Mouse (Mus musculus): ENCODE measurements around the gene Cript. TPM values are rescaled to one million over a fixed set of nuclear protein-coding genes. Genes with fewer than 3 reads are reported as not detected.
A peak's percentile ranks its signal among the peaks of the same experiment; 100 is the strongest.
"Not testable (repeated sequence)": the region's sequence is repeated elsewhere in the genome, so short reads cannot be mapped to it uniquely, and the experiment has no call there.

Gene Cript
- polyA plus RNA-seq, 1 experiment from 2014 or later: 258 TPM

- ATAC-seq (ENCODE audit: low read depth): no peak
- Histone ChIP-seq H3K27me3 (no peaks in the 10 kb centered on the region), H3K9me3 (no peaks in the 10 kb centered on the region), H3K9ac (no peak overlapping the region), H3K4me1 (replicated peaks) (peaks cover 14% of the 10 kb centered on the region; the same call in 1 of the 2 replicates), H3K27ac (replicated peaks) (no peak overlapping the region), H3K36me3 (no peaks in the 10 kb centered on the region), H3K4me2 (no peak overlapping the region), H3K4me3 (no peak overlapping the region)
- 100% methylated on average over 1 of the region's 1 CpGs for WGBS
Observed at GRCm38 (mm10) chr17:87052432-87052831, 27.1 kb downstream of the Cript start.

- 80% methylated on average over 5 of the region's 5 CpGs for WGBS
- H3K4me3 ChIP-seq: no peak overlapping the region
- peaks cover 14% of the 10 kb centered on the region; the same call in 1 of the 2 replicates for H3K4me1 ChIP-seq (replicated peaks)
- ATAC-seq (ENCODE audit: low read depth): no peak
- H3K27ac ChIP-seq (replicated peaks): no peak overlapping the region
- no peaks in the 10 kb centered on the region for H3K36me3 ChIP-seq
- H3K27me3 ChIP-seq: no peaks in the 10 kb centered on the region
- H3K9ac ChIP-seq: no peak overlapping the region
- H3K4me2 ChIP-seq: no peak overlapping the region
- H3K9me3 ChIP-seq: no peaks in the 10 kb centered on the region
Observed at GRCm38 (mm10) chr17:87053921-87054320, 28.6 kb downstream of the Cript start.

- no peak overlapping the region; the same call in 1 of the 2 replicates for H3K27ac ChIP-seq (replicated peaks)
- no peak overlapping the region for H3K4me2 ChIP-seq
- H3K4me1 ChIP-seq (replicated peaks): peaks cover 14% of the 10 kb centered on the region; the same call in 1 of the 2 replicates
- ATAC-seq (ENCODE audit: low read depth): peak; percentile 71
- no peaks in the 10 kb centered on the region for H3K36me3 ChIP-seq
- no peak overlapping the region for H3K4me3 ChIP-seq
- no peak overlapping the region for H3K9ac ChIP-seq
- no peaks in the 10 kb centered on the region for H3K27me3 ChIP-seq
- WGBS: 44% methylated on average over 5 of the region's 5 CpGs
- no peaks in the 10 kb centered on the region for H3K9me3 ChIP-seq
Observed at GRCm38 (mm10) chr17:87055051-87055459, 29.7 kb downstream of the Cript start.

GRCm38 (mm10) chr17:87055663-87056062, 30.3 kb downstream of the Cript start:
- Histone ChIP-seq H3K4me2 (no peak overlapping the region), H3K9ac (no peak overlapping the region), H3K27ac (replicated peaks) (no peak overlapping the region), H3K36me3 (no peaks in the 10 kb centered on the region), H3K9me3 (no peaks in the 10 kb centered on the region), H3K4me1 (replicated peaks) (peaks cover 11% of the 10 kb centered on the region; the same call in 1 of the 2 replicates), H3K4me3 (no peak overlapping the region), H3K27me3 (no peaks in the 10 kb centered on the region)
- WGBS: 73% methylated on average over 1 of the region's 1 CpGs
- no peak for ATAC-seq (ENCODE audit: low read depth)

GRCm38 (mm10) chr17:87056761-87057160, 31.4 kb downstream of the Cript start:
- H3K4me2 ChIP-seq: no peak overlapping the region
- H3K27me3 ChIP-seq: no peaks in the 10 kb centered on the region
- H3K4me1 ChIP-seq (replicated peaks): peaks cover 11% of the 10 kb centered on the region; the same call in 1 of the 2 replicates
- no peaks in the 10 kb centered on the region for H3K9me3 ChIP-seq
- no peak overlapping the region for H3K4me3 ChIP-seq
- no peaks in the 10 kb centered on the region for H3K36me3 ChIP-seq
- H3K9ac ChIP-seq: no peak overlapping the region
- no peak overlapping the region for H3K27ac ChIP-seq (replicated peaks)
- ATAC-seq (ENCODE audit: low read depth): no peak
- WGBS: 91% methylated on average over 7 of the region's 7 CpGs

GRCm38 (mm10) chr17:87057486-87058266, 32.3 kb downstream of the Cript start:
- 82% methylated on average over 8 of the region's 8 CpGs for WGBS
- H3K27ac ChIP-seq (replicated peaks): no peak overlapping the region
- no peak for ATAC-seq (ENCODE audit: low read depth)

GRCm38 (mm10) chr17:87062639-87063038, 37.3 kb downstream of the Cript start:
- Histone ChIP-seq H3K36me3 (no peaks in the 10 kb centered on the region), H3K27ac (replicated peaks) (no peak overlapping the region), H3K9me3 (no peaks in the 10 kb centered on the region), H3K27me3 (no peaks in the 10 kb centered on the region), H3K9ac (no peak overlapping the region), H3K4me1 (replicated peaks) (no peaks in the 10 kb centered on the region), H3K4me3 (no peak overlapping the region), H3K4me2 (no peak overlapping the region)
- WGBS: 88% methylated on average over 9 of the region's 9 CpGs
- ATAC-seq (ENCODE audit: low read depth): no peak

More at GRCm38 (mm10) chr17:87057486-87058266, 32.3 kb downstream of the Cript start:
- H3K4me3 ChIP-seq: no peak overlapping the region
- no peaks in the 10 kb centered on the region for H3K9me3 ChIP-seq
- H3K27me3 ChIP-seq: no peaks in the 10 kb centered on the region
- H3K4me1 ChIP-seq (replicated peaks): peaks cover 11% of the 10 kb centered on the region; the same call in 1 of the 2 replicates
- no peaks in the 10 kb centered on the region for H3K36me3 ChIP-seq
- H3K4me2 ChIP-seq: no peak overlapping the region
- no peak overlapping the region for H3K9ac ChIP-seq

- Histone ChIP-seq H3K4me3 (no peak overlapping the region), H3K36me3 (no peaks in the 10 kb centered on the region), H3K4me1 (replicated peaks) (no peaks in the 10 kb centered on the region), H3K27ac (replicated peaks) (no peak overlapping the region), H3K9me3 (no peaks in the 10 kb centered on the region), H3K27me3 (no peaks in the 10 kb centered on the region), H3K9ac (no peak overlapping the region), H3K4me2 (no peak overlapping the region)
- no peak for ATAC-seq (ENCODE audit: low read depth)
- 83% methylated on average over 7 of the region's 7 CpGs for WGBS
Observed at GRCm38 (mm10) chr17:87063461-87063860, 38.1 kb downstream of the Cript start.

- no peak overlapping the region for H3K4me2 ChIP-seq
- H3K36me3 ChIP-seq: no peaks in the 10 kb centered on the region
- H3K4me1 ChIP-seq (replicated peaks): no peaks in the 10 kb centered on the region
- WGBS: 75% methylated on average over 6 of the region's 6 CpGs
- H3K27me3 ChIP-seq: no peaks in the 10 kb centered on the region
- no peak overlapping the region for H3K4me3 ChIP-seq
- H3K9me3 ChIP-seq: no peaks in the 10 kb centered on the region
- no peak for ATAC-seq (ENCODE audit: low read depth)
- no peak overlapping the region for H3K27ac ChIP-seq (replicated peaks)
- no peak overlapping the region for H3K9ac ChIP-seq
Observed at GRCm38 (mm10) chr17:87063969-87064368, 38.6 kb downstream of the Cript start.

GRCm38 (mm10) chr17:87068997-87069396, 43.6 kb downstream of the Cript start:
- H3K4me3 ChIP-seq: no peak overlapping the region
- H3K4me1 ChIP-seq (replicated peaks): no peaks in the 10 kb centered on the region
- H3K27me3 ChIP-seq: no peaks in the 10 kb centered on the region
- 95% methylated on average over 4 of the region's 4 CpGs for WGBS
- no peak overlapping the region for H3K4me2 ChIP-seq
- no peaks in the 10 kb centered on the region for H3K9me3 ChIP-seq
- no peak for ATAC-seq (ENCODE audit: low read depth)
- no peak overlapping the region for H3K27ac ChIP-seq (replicated peaks)
- no peak overlapping the region for H3K9ac ChIP-seq
- H3K36me3 ChIP-seq: no peaks in the 10 kb centered on the region

GRCm38 (mm10) chr17:87072183-87072582, 46.8 kb downstream of the Cript start:
- H3K4me2 ChIP-seq; H3K27ac ChIP-seq (replicated peaks); H3K9ac ChIP-seq; ATAC-seq (ENCODE audit: low read depth); H3K4me3 ChIP-seq; H3K4me1 ChIP-seq (replicated peaks); H3K27me3 ChIP-seq; H3K9me3 ChIP-seq; H3K36me3 ChIP-seq: not testable (repeated sequence)
- 96% methylated on average over 1 of the region's 1 CpGs for WGBS

- H3K9ac ChIP-seq: no peak overlapping the region
- no peaks in the 10 kb centered on the region for H3K27me3 ChIP-seq
- no peak overlapping the region for H3K4me2 ChIP-seq
- H3K4me1 ChIP-seq (replicated peaks): no peaks in the 10 kb centered on the region
- no peak for ATAC-seq (ENCODE audit: low read depth)
- H3K4me3 ChIP-seq: no peak overlapping the region
- no peaks in the 10 kb centered on the region for H3K9me3 ChIP-seq
- no peak overlapping the region for H3K27ac ChIP-seq (replicated peaks)
- H3K36me3 ChIP-seq: no peaks in the 10 kb centered on the region
- WGBS: 73% methylated on average over 5 of the region's 5 CpGs
Observed at GRCm38 (mm10) chr17:87072766-87073440, 47.6 kb downstream of the Cript start.
